Mouse (Mus musculus): ENCODE results near the gene Hoxd3.

Hoxd3 gene

GRCm38 (mm10) chr2:74731799-74732512 lies 20.2 kb downstream of the Hoxd3 start:
- DNase-seq = no peak

GRCm38 (mm10) chr2:74732513-74733316 lies 21.0 kb downstream of the Hoxd3 start:
- DNase-seq = no peak

- no peak for DNase-seq
Measured at GRCm38 (mm10) chr2:74733317-74733661, 21.6 kb downstream of the Hoxd3 start.

DNA sequence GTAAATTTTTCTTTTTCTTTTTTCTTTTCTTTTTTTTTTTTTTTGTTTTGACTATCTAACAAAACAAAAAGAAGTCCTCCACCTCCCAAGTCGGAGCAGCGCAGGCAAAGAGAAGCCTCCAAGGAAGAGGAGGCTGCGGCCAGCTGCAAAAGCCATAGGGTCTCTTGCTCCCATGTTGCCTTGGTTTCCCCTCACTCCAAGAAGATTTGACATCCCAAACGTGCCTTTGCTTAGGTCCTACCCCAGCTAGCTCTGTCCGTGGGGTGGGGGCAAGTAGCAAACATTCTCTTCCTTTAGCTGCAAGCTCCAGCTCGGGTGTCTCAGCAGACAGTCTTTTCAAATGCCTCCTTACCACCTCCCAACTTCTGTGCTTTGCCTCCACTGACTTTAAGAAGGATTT lies 22.0 kb downstream of the Hoxd3 start:
- DNase-seq = no peak

DNA sequence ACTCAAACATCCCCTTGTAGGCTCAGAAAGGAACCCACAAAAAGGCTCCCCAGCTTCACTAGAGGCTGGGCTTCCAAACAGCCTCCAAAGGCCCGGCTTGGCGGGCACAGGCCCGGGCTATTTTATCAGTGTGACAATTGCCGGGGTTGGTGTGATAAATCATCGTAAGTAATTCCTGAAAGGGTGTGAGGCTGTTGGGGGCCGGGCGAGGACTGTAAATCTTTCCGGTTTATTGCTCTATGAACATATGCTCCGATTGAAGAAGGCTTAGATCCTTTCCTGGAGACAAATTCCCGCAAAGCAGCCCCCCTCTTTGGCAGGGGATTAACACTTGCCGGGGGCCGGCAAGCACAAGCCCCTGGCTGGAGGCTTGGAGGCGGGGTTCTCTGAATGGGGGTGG lies 22.7 kb downstream of the Hoxd3 start:
- no peak for DNase-seq

DNA sequence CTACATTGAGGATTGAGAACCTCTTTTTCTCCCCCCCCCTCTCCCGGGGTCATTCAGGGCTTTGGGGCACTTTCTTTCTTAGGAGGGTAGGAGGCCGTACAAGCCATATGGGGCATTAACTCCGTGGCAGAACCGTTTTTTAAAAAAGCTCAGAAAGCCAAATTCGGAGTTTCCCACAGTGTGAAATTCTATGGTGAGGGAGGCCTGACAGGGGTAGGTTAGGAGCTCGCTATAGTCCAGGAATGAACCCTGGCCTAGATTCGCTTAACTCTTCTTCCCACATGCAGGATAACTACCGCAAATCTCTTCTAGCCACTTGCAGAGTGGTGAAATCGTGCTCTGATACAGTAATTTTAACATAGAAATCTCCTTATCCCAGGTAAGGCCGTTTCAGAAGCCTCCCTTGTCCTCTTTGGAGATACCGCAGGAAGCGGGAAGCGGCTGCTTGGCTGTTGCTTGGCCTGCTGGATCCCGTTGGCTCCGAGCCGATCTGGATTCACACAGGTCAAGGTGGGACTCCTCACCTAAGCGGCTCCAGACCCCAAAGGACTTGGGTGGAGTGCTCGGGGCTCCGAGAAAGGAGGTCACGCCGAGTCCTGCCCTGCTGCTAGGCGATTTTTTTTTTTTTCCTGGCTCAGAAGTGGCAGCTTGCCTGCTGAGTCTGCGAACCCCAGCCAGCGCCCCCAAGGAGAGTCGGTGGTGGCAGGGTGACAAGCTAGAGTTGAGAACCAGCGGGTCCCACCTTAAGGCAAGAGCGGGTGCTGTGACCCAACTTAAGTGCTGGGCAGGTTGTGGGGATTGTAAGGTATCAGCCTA lies 23.5 kb downstream of the Hoxd3 start:
- DNase-seq = no peak

GRCm38 (mm10) chr2:74735851-74736687 lies 24.3 kb downstream of the Hoxd3 start:
- no peak for DNase-seq

DNA sequence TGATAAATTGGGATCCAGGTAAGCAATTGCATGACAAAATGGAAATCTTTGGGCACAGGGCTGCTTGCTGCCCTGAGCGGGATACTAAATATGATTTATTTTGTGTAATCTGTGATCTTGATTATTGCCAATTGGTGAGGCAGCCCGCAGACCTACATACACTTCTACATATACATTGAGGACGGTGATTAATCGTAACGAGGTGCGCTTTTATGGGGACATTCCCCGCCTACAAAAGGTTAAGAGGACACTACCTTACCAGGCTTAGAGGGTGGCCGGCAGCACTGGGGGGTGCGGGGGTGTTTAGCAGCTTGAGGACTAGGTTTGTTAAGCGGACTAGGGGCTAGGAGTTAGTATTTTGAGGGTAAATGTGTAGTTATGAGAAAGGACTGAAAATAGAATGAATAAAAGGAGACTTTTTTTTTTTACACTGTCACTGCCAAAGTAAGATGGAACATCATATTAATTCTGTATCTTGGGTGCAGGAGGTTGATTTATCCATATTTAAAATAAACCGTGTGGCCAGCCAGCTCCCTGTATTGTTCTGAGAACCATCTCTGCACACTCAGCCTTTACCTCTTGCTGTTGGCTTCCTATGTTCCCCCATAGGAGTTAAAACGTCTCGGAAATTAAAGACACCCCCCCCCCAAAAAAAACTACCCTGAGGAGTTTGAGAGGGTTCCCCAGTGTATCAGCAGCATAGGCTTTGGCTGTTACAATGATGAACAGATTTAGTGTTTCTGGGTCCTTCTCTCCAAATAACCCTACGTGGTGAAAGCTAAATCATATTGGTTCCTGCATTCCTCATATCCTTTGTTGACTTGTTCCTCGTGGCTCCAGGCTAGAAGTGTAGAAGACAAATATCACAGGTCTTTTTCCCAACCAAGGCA lies 25.2 kb downstream of the Hoxd3 start:
- no peak for DNase-seq

GRCm38 (mm10) chr2:74737578-74738070 lies 25.9 kb downstream of the Hoxd3 start:
- no peak for DNase-seq

- DNase-seq = no peak
Measured at GRCm38 (mm10) chr2:74738623-74739475, 27.1 kb downstream of the Hoxd3 start.

GRCm38 (mm10) chr2:74739476-74739800 lies 27.7 kb downstream of the Hoxd3 start:
- DNase-seq = no peak

DNA sequence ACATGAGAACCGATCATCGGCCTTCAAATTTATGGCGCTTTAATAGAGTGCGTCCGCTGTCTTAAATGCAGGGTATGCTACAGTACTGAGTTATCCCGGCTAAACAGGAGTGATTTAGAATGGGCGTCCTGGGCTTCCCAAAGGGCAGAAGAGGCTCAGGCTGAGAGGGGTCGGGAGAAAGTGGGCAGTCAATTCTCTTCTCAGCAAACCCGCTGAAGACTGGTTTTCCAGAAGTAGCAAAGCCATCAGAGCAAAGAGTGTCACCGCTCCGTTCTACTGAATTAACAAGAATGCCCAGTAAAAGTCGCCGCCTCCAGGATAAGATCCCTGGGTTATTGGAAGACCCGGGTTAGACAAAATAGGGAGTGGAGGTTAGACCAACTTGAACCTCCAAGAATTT lies 28.1 kb downstream of the Hoxd3 start:
- no peak for DNase-seq

DNA sequence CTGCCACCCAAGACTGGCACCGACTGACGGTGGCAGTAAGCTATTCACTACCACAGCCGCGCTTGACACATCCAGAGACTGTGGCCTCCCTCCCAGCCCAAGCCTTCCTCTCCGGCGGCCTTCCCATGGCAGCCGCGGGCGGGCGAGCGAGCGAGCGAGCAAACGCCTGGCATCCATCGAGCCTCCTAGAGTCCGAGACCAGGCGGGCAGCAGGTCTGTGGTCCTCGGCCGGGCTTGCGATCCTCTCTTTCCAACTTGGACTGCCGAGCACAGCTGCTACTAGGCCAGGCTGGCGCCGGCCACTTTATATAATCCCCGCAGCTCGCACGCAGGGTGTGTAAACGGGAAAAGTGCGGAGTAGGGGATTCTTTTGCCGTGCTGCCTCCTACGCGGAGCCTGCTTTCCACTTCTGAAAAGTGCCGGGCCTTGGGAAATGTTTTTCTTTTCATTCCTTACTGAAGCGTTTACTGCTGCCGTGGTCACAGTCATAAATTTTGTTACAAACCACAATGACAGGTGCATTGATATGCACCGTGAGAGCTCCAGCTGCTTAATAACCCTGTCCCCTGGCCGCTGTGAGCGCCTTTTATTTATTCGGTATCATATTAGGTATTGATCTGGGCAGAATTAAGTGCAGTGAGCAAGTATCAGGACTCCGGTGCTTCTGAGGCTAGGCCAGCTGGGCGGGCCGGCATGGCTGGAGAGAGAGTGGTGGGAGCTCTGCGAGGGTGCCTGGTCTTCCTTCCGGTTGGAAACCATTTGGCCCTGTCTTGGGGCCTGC lies 28.8 kb downstream of the Hoxd3 start:
- no peak for DNase-seq

DNA sequence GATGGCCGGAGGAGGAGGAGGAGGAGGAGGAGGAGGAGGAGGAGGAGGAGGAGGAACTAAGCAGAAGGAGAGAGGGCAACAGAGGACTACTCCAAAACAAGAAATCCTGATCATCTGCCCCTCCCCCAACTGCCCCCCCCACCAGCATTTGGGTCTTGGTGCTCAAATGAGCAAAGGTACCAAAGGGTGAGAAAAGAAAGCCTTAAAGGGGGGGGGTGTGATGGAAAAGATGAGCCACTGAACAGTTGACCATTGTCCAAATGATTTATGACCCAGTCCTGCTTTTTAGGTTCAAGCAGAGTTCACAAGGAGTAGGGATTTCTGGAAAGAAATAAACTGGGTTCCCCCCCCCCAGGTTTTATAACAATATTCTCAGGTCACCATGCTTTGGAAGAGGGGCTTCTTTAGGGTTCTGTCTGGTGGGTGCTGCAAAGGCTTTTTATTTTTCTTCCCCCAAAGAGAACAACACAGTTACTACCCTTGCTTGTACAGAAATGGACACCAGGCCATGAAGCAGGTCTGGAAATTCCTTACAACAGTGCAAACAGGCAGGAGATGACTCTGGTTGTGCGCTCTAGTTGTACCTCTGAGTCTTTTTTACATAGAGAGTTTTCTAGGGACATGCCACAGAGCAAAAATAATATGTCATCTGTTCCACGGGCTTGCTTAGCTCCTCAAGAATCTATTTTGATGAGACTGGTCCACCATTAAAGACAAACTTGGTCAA lies 29.7 kb downstream of the Hoxd3 start:
- DNase-seq = no peak

DNA sequence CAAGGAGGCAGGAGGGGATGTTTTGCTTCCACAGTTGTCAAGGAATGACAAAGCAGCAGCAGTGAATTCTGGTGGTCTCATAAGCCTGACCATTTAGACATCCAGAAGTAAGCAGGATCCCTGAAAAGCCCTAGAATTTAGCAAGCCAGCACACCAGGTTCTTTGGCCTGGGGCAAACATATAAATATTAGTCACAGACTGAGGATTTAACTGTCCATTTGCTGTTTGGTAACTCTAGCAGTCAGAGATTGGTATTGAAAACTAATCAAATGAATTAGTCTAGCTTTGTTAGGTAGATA lies 30.2 kb downstream of the Hoxd3 start:
- DNase-seq = no peak

DNA sequence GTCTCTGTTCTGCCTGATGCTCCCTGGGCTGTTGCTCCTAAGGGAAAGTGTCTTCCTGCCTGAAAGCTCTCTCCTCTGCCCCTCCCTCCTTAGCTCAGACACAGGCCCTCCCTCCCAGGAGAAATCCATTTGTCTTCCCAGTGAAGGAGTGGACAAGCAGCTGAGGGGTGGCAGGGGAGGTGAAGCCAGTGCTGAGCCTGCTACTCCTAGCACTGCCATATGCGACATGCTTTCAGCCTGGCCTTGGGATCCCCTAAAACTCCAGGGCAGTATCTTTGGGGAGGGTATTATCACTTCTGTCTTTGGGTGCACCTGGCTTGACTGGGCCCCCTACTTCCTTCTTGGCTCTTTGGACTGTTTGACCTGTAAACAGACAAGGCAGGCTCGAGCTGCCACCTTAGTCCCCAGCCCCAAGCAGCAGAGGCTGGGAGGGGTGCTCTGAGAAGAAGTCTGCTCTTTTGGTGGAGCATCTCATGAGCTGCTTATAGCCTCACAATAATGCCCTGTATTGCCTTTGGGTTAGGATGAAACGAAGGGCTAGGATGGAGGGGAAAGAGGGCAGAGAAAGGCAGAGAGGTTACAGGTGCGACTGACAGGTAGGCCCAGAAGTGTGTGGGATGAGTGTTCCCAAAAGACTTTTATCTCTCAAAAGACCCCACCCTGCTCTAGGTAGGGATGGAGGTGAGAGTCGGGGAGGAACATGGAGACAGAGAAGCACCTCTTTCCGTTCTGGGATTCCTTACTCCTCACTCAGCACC lies 34.0 kb downstream of the Hoxd3 start:
- DNase-seq = no peak

DNA sequence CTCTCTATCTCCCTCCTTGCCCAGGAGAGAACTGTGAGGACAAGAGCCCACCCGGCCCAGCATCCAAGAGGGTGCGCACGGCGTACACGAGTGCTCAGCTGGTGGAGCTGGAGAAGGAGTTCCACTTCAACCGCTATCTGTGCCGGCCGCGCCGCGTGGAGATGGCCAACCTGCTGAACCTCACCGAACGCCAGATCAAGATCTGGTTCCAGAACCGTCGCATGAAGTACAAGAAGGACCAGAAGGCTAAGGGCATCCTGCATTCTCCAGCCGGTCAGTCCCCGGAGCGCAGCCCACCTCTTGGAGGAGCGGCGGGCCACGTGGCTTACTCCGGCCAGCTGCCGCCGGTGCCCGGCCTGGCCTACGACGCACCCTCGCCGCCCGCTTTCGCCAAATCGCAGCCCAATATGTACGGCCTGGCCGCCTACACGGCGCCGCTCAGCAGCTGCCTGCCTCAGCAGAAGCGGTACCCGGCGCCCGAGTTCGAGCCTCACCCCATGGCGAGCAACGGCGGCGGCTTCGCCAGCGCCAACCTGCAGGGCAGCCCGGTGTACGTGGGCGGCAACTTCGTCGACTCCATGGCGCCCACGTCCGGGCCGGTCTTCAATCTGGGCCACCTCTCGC lies 34.7 kb downstream of the Hoxd3 start:
- DNase-seq = no peak

GRCm38 (mm10) chr2:74747006-74747405 lies 35.3 kb downstream of the Hoxd3 start:
- no peak for DNase-seq
